Mouse (Mus musculus) CD8-positive naive resting alpha-beta T cell, adult 57 days (primary cell): ENCODE results near the gene Gm3629. TPM values are rescaled to one million over a fixed set of nuclear protein-coding genes. Genes with fewer than 3 reads are reported as not detected.

ENCODE experiments used
- total RNA-seq: library from RNA; stranded (reverse); gene quantifications from one replicate; pipeline ENCODE4 v1.2.4, GENCODE M21; 2023

Gm3629 gene
- total RNA-seq = not detected

GRCm38 (mm10) chr14:6590513-6590912 lies at the start of gene Gm3629:
Gene Gm3629, minus strand, starts transcription at chr14:6590613.

GRCm38 (mm10) chr14:6622318-6622717 lies 31.9 kb upstream of the Gm3629 start, which contains the start of gene Gm3460:
Gene Gm3460, minus strand, starts transcription at chr14:6622418.

GRCm38 (mm10) chr14:6537190-6537589 lies 53.2 kb downstream of the Gm3629 start, which contains the start of gene Gm8356:
Gene Gm8356, minus strand, starts transcription at chr14:6537290.

Other genes starting within 250 kb of the Gm3629 start
- gene Gm3618, start 246.9 kb downstream of the Gm3629 start, total RNA-seq = not detected
- not detected for gene Gm16440, start 200.3 kb downstream of the Gm3629 start, total RNA-seq
- gene Gm3591, start 178.1 kb downstream of the Gm3629 start, total RNA-seq = not detected
- not detected for gene Gm3594, start 146.0 kb downstream of the Gm3629 start, total RNA-seq
- not detected for gene Gm8356, start 53.3 kb downstream of the Gm3629 start, total RNA-seq
- not detected for gene Gm3460, start 31.8 kb upstream of the Gm3629 start, total RNA-seq
- not detected for gene Gm10251, start 93.6 kb upstream of the Gm3629 start, total RNA-seq
- not detected for gene Gm8050, start 129.6 kb upstream of the Gm3629 start, total RNA-seq
- gene Gm3636, start 151.7 kb upstream of the Gm3629 start, total RNA-seq = 2.1 TPM
- gene Gm8362, start 183.8 kb upstream of the Gm3629 start, total RNA-seq = not detected
- not detected for gene Gm3642, start 249.7 kb upstream of the Gm3629 start, total RNA-seq